Mouse (Mus musculus): ENCODE results near the gene Coro1c.

- TF ChIP-seq TAL1 (IDR thresholded peaks at IDR 0.05; ENCODE audit: low read length) (no peak), GATA1 (IDR thresholded peaks at IDR 0.05; ENCODE audit: low read length) (no peak)
Measured at GRCm38 (mm10) chr5:113842244-113842643, 66.3 kb downstream of the Coro1c start.
